Mouse (Mus musculus) G1E (cell line): ENCODE results near the gene Dpf3.

Source experiments
- CTCF ChIP-seq: IDR thresholded peaks from 2 replicates; pipeline ENCODE4 v1.5.1; 2012; ENCODE audit warnings: low read depth, low read length, inconsistent platforms, mixed read lengths
- GATA1 ChIP-seq: IDR thresholded peaks from 2 replicates; pipeline ENCODE4 v1.6.1; 2012; ENCODE audit warnings: borderline replicate concordance, low read length, inconsistent platforms, mixed read lengths
- GATA2 ChIP-seq: IDR thresholded peaks from 2 replicates; pipeline ENCODE4 v1.6.1; 2012; ENCODE audit warnings: low read depth, low read length, inconsistent platforms, borderline replicate concordance
- TAL1 ChIP-seq: conservative IDR thresholded peaks from 2 replicates; pipeline ENCODE4 v1.6.1; 2012; ENCODE audit warnings: low read depth, low read length, inconsistent platforms, mixed read lengths

DNA sequence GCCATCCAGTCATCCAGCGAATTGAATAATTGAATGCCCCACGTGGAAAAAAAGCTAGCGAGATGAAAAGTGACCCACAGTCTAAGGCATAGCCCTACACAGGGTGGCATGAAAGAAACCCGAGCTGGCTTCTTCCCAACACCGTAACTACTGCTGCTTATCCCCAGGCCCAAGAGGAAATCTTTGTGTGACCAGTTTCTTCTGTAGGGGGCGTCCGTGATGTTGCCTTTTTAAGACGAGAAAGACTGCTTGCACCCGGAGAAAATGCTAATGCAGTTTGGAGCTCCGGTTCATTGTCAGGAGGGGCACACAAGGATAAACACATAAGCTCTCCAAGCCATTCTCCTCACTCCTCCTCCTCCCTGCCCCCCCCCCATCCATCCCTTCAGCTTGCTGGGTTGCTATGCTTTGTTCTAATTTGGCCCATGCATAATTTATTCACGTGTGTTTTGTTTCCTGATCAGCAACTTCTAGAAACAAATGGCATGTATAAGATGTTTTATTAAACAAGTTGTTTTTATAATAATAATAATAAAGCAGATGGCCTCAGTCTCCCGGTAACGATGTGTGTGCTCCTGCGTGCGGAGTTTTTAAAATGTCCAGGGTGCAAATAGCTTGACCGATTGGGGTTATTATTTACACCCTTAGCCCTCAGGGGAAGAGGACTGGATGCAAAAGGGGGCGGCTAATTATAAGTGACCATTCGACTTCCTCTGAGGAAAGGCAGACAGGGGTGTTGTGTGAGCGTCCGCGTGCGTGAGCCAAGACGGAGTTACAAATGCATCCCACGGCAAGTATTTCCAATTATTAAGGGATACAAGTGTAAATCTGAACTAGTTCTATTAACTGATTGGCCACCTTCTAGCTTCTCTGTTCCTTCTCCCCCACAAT is 2.4 kb downstream of the Dpf3 start:
- TF ChIP-seq CTCF (no peak), GATA2 (no peak), GATA1 (no peak), TAL1 (no peak)
